Mouse (Mus musculus) thymus, postnatal 25 days (tissue): ENCODE data around the gene Cad.

ENCODE experiments used
- DNase-seq: peaks from one replicate; pipeline ENCODE4 v3.0.0; 2022

Gene Cad

DNA sequence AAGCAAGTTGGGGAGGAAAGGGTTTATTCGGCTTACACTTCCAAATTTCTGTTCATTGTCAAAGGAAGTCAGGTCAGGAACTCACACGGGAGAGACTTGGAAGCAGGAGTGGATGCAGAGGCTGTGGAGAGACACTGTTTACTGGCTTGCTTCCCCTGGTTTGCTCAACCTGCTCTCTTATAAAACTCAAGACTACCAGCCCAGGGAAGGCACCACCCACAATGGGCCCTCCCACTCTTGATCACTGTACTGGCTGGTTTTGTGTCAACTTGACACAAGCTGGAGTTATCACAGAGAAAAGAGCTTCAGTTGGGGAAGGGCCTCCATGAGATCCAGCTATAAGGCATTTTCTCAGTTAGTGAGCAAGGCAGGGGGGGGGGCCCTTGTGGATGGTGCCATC, 16.5 kb downstream of the Cad start:
- DNase-seq = no peak

DNA sequence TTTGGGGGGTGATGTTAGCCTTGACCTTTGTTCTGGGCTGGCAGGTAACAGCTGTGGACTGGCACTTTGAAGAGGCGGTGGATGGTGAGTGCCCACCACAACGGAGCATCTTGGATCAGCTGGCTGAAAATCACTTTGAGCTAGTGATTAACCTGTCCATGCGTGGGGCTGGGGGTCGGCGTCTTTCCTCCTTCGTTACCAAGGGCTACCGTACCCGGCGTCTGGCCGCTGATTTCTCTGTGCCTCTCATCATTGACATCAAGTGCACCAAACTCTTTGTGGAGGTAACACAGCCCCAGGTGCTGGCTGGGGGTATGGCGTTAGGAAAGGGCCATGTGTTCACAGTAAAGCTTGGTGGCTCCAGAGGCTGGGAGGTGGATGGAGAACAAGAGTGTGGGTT, 17.2 kb downstream of the Cad start:
- no peak for DNase-seq

GRCm38 (mm10) chr5:31073176-31073575, 18.6 kb downstream of the Cad start:
- DNase-seq = no peak

DNA sequence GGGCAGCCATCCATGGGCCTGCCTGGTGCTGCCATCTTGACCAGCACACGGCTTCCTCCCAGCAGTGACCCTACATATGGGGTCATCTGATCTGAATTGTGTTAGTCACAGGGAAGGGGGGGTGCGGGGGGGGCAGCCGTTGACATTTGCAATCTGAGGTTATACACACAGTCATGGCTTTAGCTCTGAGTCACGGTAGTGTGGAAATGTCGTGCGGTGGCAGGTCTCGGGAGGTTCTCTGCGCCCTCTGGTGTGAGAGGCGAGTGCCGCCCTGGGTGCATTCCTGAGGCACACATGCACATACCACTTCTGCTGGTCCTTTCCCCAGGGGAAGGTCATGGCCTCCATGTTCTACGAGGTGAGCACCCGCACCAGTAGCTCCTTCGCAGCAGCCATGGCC, 21.8 kb downstream of the Cad start:
- no peak for DNase-seq

GRCm38 (mm10) chr5:31080059-31080794, 25.6 kb downstream of the Cad start:
- DNase-seq = no peak

GRCm38 (mm10) chr5:31080795-31081164, 26.2 kb downstream of the Cad start:
- DNase-seq = no peak

GRCm38 (mm10) chr5:31081386-31081785, 26.8 kb downstream of the Cad start:
- DNase-seq = peak; percentile 60

DNA sequence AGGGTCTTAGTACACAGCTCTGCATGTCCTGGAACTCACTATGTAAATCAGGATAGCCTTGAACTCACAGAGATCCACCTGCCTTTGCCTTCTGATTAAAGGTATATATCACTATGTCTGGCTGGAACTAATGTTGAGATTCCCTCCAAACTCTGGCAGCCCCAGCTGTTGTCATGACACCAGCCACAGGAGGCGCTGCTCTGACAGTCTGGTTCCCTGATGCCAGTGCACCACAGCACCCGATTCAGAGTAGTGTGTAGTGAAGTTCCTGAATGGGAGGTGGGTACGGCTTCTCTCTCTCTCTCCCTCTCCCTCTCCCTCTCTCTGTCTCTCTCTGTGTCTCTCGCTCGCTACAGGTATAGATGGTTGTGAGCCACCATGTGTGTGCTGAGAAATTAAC, 27.8 kb downstream of the Cad start:
- peak; percentile 68 for DNase-seq

DNA sequence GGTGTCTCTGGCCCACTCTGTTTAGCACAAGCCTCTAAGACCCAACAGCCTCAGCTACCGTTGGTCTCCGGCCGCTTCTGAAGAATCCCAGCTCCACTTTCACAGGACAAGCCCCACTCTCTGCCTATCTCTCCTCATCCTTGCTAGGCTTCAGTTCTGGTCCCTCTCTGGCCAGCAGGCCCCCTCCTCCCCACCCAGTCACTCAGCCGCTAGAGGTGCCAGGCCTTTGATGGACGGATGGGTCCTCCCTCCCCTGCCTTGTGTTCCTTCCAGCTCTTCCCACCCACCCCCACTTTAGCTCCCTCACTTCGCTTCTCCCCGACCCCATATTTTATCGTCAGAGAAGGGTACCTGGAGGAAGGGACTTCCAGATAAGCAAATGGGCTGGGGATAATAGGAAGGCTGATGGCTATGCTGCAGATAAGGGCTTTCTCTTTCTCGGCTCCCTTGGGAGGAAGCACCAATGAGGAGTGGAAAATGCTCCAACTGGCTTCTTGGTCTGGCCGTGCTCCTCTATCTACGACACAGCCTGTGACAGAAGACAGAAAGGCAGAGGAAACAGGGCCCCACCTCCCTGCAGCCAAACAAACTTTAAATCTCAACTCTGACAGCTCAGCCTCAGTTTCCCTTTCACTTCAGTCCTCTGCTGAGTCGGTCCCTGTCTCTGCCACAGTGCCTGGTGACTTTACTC, 28.5 kb downstream of the Cad start:
- peak; percentile 4 for DNase-seq

DNA sequence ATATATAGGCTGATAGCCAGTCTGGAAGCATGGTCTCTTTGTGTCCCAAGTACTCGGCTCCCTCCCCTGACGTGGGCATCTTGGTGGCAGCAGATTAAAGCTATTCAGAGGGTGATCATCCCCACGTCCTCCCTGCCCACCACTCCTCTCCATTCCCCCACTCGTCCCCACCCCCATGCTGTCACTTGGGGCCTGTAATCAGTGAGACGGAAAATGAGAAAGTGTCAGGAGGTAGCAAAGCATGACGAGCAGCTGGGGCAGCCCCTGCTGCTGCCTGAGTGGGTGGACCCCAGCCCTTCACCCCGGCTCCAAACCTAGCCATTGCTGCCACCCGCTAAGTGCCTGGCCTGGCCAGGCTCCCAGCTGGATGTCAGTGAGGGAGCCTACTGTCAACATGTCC, 29.4 kb downstream of the Cad start:
- DNase-seq = no peak

DNA sequence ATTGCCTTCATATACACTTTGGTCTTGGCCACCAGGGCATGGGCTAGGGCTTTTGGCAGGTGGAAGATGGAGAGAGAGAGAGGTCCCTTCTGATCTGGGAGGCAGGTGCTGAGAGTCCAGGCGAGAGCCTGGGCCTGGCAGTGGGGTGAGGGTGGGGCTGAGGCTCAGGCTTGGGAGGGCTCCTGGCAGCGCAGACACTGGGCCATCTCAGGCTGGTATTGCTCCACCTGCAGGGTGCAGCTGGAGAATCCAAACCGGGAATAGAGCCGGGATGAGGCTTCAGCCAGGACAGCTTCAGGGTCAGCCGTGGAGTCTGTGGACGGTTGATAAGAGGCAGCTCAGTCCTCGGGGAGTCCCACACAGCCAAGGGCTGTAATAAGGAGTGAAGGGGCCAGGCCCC, 32.0 kb downstream of the Cad start:
- DNase-seq = no peak

DNA sequence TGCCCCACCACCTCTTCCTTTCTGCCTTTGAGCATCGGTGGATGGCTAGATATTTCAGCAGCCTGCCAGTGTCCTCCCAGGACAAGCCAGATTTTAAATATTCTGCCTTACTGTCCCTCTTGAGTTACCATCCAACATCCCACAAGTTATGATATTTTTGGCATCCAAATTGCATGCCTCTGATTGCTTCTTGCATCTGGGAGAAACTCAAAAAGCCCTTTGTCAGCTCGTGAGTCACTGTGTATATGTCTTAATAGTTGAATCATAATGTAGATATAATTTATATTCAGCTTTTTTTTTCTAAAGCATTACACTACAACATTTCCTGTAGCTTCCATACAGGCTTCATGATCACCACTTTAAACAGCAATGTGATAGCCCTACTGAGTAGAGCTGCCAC, 32.6 kb downstream of the Cad start:
- DNase-seq = no peak

GRCm38 (mm10) chr5:31092231-31092975, 37.8 kb downstream of the Cad start:
- DNase-seq = peak; percentile 7

DNA sequence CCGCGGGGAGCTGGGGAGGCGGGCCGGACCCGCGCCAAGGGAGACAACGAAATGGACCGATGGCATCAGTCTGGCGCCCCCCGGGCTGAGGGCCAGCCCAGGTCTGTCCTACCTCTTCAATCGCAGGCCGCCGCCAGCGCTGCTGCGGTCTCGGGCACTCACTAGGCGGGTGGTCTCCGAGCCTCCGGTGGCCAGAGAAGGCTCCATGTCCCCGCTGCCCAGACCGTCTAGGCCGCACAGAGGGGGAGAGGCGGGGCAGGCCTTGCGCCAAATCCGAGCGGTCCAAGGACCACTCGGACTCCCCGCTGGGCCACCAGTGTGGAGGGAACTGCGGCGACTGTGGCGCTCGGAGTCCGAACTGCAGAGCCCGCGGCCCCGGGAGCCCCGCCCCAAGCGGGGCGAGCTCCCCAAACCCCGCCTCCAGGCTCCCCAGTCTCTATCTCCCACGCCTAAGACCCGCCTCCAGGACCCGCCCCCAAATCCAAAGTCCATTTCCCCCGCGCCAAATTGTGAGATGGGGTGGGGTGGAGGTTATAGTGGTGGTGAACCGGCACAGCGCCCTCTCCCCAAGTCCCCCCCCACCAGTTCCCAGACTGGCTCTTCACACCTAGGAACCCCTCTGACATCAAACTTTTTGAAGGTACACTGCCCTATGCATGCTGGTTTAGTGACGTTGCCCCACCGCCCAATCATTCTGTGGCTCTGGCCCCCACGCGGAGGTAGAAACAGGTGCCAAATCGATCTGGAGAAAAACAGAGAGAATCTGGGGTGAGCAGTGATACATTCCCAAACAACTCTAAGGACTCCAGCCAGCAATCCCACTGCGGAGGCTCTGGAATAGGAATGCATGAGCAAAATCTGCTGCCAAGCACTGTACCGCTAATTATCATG, 38.8 kb downstream of the Cad start:
- peak; percentile 49 for DNase-seq

DNA sequence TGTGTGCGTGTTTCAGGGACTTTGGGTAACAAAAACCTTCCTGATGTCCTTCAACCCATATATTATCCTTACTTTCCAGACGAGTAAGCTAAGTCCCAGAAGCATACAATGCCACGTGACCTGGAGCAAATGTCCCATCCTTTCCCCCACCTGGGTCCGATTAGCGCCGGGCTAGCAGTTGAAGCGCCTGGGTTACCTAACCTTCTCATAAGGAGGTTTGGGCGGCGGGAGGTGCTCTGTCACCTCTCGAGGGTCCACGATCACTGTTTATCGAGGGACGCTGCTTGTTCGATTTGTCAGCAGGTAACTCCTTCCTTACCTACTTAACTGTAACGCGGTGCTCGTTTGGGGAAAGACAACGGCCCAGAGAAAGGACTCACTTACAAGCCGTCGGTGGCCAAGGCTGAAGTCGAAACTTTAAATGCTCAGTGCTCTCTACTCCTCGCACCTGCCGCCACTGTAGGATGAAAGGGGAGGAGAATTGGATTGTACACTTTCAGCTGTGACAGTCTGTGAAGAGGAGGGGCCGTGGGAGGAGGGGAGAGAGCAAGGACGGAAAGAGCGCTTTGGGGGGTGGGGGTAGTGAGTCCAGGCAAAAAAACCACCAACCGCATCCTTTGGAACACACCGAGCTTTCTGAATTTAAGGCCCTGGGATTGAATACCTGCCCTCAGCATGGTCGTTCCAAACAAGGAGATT, 39.7 kb downstream of the Cad start:
- no peak for DNase-seq

GRCm38 (mm10) chr5:31094799-31095691, 40.5 kb downstream of the Cad start:
- DNase-seq = peak; percentile 45

- no peak for DNase-seq
Observed at GRCm38 (mm10) chr5:31095711-31096480, 41.3 kb downstream of the Cad start.

DNA sequence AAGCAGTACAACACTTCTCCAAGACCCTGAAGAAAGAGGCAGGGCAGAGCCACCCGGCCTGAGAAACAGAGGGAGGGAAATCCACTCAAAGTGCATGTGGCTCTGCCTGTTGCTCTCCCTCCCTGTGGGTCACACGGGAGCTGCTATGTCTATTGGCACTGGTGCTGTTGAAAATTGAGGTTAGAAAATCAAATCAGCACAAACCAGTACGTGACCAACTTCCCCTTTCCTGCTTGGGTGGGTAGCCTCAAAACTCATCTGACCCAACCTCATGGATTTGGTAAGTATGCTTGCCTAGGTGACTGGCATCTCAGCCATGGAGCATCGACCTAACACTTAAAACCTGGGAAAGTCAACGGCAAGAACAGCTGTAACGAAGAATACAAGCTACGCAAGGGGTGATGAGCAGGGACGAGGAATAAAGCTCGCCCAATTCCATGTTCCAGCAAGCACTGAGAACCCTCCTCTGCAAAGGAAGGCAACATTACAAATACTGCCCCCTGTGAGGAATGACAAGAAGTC, 51.3 kb downstream of the Cad start, which contains the start of gene Dnajc5g:
Gene Dnajc5g (plus strand): TSS at position 472 of the 522 bp plus-strand sequence.
- DNase-seq = no peak

DNA sequence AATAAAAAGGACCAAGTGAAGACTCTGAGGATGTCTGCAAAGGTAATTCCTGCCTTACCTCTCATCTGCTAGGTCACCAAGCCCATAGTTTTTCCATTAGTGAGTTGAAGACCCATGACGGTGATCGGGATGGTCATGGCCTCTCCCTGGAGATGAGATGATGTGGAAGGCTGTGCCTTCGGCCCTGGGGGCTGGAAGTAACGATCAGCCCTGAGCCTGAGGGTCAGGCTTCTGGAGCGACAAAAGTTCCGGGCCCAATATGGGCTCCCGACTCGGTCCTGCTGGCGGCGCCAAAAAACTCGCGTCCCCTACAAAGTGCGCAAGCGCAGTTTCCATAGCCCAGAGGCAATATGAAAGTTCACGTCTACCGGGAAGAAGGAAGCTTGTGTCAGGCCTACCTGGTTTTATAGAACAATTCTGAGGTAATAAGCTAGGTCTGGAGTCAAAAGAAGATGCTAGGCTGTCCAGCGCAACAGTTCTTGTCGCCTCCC, 53.5 kb downstream of the Cad start, which contains the start of gene Slc30a3:
Gene Slc30a3 (minus strand): TSS at position 238 of the 491 bp plus-strand sequence.
- no peak for DNase-seq

- no peak for DNase-seq
Observed at GRCm38 (mm10) chr5:31110781-31111180, 56.2 kb downstream of the Cad start.
